Mouse (Mus musculus) kidney, adult 2 months (tissue): Measurements from ENCODE around the gene Mtmr2. TPM values are rescaled to one million over a fixed set of nuclear protein-coding genes. Genes with fewer than 3 reads are reported as not detected.
"Not testable (repeated sequence)": the region's sequence is repeated elsewhere in the genome, so short reads cannot be mapped to it uniquely, and the experiment has no call there.

ENCODE experiments used
- DNase-seq: peaks from one replicate; pipeline ENCODE4 v3.0.0; 2021
- H3K27ac ChIP-seq: fragments of 200-500 bp; 2 replicates; pipeline ENCODE4 v1.5.1; 2012; ENCODE audit warnings: low read depth, low read length, control low read depth, inconsistent platforms; ENCODE audit not compliant: insufficient read depth
- H3K27me3 ChIP-seq: fragments of 200-500 bp; replicated peaks from 2 replicates; pipeline ENCODE4 v1.6.1; 2012; ENCODE audit warnings: mild to moderate bottlenecking, moderate library complexity, low read length, inconsistent platforms; ENCODE audit not compliant: control insufficient read depth, insufficient read depth
- H3K36me3 ChIP-seq: fragments of 200-500 bp; 2 replicates; pipeline ENCODE4 v1.6.1; 2012; ENCODE audit warnings: mild to moderate bottlenecking, moderate library complexity, low read length, inconsistent platforms; ENCODE audit not compliant: control insufficient read depth, insufficient read depth
- H3K4me1 ChIP-seq: fragments of 200-500 bp; 2 replicates; pipeline ENCODE4 v1.6.1; 2011; ENCODE audit warnings: low read length; ENCODE audit not compliant: control insufficient read depth, insufficient read depth
- H3K4me3 ChIP-seq: fragments of 200-500 bp; 2 replicates; pipeline ENCODE4 v1.5.1; 2011; ENCODE audit warnings: mild to moderate bottlenecking, low read depth, low read length, control low read depth; ENCODE audit not compliant: insufficient read depth
- CTCF ChIP-seq: fragments of 200-500 bp; conservative IDR thresholded peaks from 2 replicates; pipeline ENCODE4 v1.5.1; 2011; ENCODE audit warnings: low read depth, mild to moderate bottlenecking, control low read depth, low read length, moderate library complexity, mixed read lengths; ENCODE audit not compliant: insufficient read depth, insufficient read length
- POLR2A ChIP-seq: fragments of 200-500 bp; IDR thresholded peaks from one replicate; pipeline ENCODE4 v1.6.1; 2011; ENCODE audit warnings: low read depth, low read length, control low read depth
- WGBS: fragments of 180-500 bp; shearing (Covaris S2); methylation state at CpG from one replicate; pipeline ENCODE4 v1.1.7; 2018; 5-methylcytosine and 5-hydroxymethylcytosine counted together
- polyA plus RNA-seq: library from polyadenylated mRNA; depleted of rRNA; stranded (reverse); fragments of >200 nt; gene quantifications from 2 replicates; pipeline ENCODE4 v1.2.3, GENCODE M21; 2012

The Mtmr2 gene
- polyA plus RNA-seq, 1 experiment, result 25.2 TPM

DNA sequence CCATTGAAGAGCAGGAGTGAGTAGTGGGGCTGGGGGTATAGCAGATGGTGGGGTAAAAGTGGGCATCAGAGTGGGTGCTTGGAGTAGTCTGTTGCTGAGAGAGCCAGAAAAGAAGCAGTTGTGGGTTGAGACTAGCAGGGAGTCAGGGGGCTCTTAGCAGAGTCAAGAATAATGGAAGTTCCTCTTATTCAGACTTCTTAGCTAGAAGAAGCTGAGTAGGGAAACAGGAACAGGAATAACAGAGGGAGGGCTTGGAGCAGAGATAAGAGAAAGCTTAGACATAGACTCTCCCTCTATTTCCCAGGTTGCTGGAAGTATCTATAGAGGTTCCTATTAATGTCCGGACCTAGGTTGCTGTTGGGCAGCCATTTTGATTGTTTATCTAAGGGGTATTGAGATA lies 26.5 kb downstream of the Mtmr2 start:
- no peak for TF ChIP-seq CTCF
- no peak for TF ChIP-seq POLR2A
- Histone ChIP-seq H3K27me3 (no peaks in the 10 kb centered on the region), H3K4me3 (no peak overlapping the region), H3K36me3 (no peaks in the 10 kb centered on the region), H3K27ac (no peak overlapping the region), H3K4me1 (0 out of 2 replicates have a peak, but pooled peaks cover 8% of the 10 kb centered on the region)
- DNase-seq, result no peak
- WGBS, result 98% methylated on average over 1 of the region's 1 CpGs

DNA sequence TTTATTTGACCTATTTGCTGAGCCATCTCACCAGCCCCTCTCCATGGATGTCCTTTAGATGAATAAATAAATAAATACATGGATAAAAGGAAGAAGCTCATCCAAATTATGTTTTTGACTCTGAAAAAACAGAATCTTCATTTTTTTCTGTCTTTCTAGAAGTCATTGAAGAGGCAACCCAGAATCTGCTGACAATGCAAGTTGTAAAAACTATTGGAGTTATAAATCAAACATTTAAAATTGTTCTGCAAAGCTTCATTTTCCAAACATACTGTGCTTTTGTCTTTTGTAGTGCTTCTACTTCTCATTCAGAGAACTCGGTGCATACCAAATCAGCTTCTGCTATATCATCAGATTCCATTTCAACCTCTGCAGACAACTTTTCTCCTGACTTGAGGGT lies 33.8 kb downstream of the Mtmr2 start:
- no peak for DNase-seq
- H3K27me3 ChIP-seq, result no peaks in the 10 kb centered on the region
- H3K36me3 ChIP-seq, result no peaks in the 10 kb centered on the region; the same call in 1 of the 2 replicates
- no peak for TF ChIP-seq POLR2A
- TF ChIP-seq CTCF, result no peak
- H3K4me3 ChIP-seq, result no peak overlapping the region
- no peak overlapping the region for H3K27ac ChIP-seq
- no peaks in the 10 kb centered on the region for H3K4me1 ChIP-seq
- WGBS, result 87% methylated on average over 1 of the region's 1 CpGs

DNA sequence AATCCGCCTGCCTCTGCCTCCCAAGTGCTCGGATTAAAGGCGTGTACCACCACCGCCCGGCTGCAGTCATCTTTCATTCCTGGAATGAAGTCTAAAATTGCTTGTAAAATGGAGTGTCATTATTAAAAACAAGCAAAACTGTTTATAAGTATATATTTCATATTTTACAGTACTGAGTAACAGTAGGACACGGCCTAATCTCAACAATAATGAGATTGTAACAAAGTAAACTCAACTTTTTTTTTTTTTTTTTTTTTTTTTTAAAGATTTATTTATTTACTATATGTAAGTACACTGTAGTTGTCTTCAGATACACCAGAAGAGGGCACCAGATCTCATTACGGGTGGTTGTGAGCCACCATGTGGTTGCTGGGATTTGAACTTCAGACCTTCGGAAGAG lies 42.7 kb downstream of the Mtmr2 start:
- not testable (repeated sequence) for H3K27me3 ChIP-seq, H3K27ac ChIP-seq, H3K36me3 ChIP-seq, H3K4me3 ChIP-seq, H3K4me1 ChIP-seq, DNase-seq
- WGBS, result 96% methylated on average over 8 of the region's 8 CpGs

DNA sequence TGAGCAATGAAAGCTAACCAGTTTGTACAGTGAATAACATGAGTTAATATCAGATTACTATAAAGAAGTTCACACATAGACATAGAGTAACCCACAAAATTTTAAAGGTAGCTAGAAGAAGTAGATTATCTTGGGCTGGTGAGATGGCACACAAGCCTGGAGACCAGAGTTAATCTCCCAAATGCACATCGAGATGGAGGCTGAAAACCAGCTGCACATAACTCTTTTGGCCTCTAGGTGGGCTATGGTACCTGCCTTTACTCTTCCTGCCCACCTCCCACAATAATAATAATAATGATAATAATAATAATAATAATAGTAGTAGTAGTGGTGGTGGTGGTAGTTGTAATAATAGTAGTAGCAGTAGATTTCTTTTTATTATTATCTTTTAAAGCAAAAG lies 46.1 kb downstream of the Mtmr2 start:
- Histone ChIP-seq H3K4me1 (no peaks in the 10 kb centered on the region), H3K4me3 (no peak overlapping the region), H3K36me3 (peaks cover 3% of the 10 kb centered on the region), H3K27me3 (no peaks in the 10 kb centered on the region), H3K27ac (no peak overlapping the region)
- WGBS, result 84% methylated on average over 1 of the region's 1 CpGs
- no peak for TF ChIP-seq POLR2A
- TF ChIP-seq CTCF, result no peak
- no peak for DNase-seq

DNA sequence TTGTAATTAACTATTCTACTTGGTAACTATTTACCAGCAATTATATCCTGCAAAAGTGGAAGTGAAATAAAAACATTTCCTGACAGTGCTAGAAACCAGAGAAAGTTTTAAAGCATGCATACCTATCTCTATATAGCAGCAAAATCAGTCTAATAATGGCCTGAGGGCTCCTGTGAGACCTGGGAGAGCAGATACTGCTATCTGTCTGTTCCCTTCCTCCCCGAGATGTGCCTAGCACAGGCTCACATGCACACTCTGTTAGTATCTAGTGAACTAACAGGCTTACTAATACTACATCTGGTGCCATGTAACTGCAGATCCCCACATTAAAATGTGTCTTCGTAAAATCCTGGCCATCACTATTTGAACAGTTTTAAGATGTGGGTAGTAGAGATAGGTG lies 46.5 kb downstream of the Mtmr2 start:
- H3K4me1 ChIP-seq, result no peaks in the 10 kb centered on the region
- H3K27me3 ChIP-seq, result no peaks in the 10 kb centered on the region
- WGBS, result 92% methylated on average over 2 of the region's 2 CpGs
- H3K27ac ChIP-seq, result no peak overlapping the region
- peaks cover 3% of the 10 kb centered on the region for H3K36me3 ChIP-seq
- no peak for DNase-seq
- no peak for TF ChIP-seq CTCF
- no peak for TF ChIP-seq POLR2A
- no peak overlapping the region for H3K4me3 ChIP-seq

DNA sequence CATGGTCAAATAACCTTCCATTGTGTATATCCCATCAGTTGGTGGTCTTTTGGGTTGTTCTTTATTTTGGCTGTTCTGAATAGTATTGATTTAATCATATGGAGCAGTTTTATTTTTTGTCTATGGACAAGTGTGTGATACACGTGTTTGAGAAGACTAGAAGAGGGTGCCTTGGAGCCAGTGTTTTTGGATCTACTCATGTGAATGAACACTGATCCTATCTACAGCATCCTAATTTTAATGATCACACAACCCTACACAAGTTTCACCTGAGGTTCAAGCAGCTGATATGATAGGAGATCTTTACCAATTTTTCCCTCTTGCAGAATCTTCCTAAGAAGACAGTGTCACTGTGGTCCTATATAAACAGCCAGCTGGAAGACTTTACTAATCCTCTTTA lies 56.3 kb downstream of the Mtmr2 start:
- TF ChIP-seq POLR2A (no peak), CTCF (no peak)
- Histone ChIP-seq H3K4me3 (no peak overlapping the region), H3K4me1 (no peaks in the 10 kb centered on the region), H3K27ac (no peak overlapping the region), H3K27me3 (no peaks in the 10 kb centered on the region), H3K36me3 (peaks cover 11% of the 10 kb centered on the region)
- DNase-seq, result no peak
- 83% methylated on average over 1 of the region's 1 CpGs for WGBS

DNA sequence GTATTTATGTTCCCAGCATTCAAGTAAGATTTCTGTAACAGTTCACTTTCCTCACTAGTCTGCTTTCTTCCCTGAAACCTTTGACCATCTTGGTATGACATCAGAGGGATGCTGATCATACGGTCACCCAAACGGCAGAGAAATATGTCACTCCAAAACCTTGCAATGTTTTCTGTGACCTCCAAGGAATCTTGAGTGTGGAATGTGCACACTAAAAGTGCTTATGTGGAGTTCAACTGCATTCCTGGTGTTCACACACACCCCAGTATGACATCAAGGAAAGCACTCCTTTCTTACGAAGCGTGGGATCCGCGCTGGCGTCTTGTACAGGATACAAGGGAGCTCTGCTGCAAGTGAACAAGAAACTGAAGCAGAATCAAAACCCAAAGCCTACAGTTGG lies 58.6 kb downstream of the Mtmr2 start:
- H3K27ac ChIP-seq, result no peak overlapping the region
- TF ChIP-seq POLR2A, result no peak
- 85% methylated on average over 7 of the region's 7 CpGs for WGBS
- no peaks in the 10 kb centered on the region for H3K27me3 ChIP-seq
- H3K4me1 ChIP-seq, result no peaks in the 10 kb centered on the region
- H3K4me3 ChIP-seq, result no peak overlapping the region
- peaks cover 11% of the 10 kb centered on the region for H3K36me3 ChIP-seq
- no peak for DNase-seq

DNA sequence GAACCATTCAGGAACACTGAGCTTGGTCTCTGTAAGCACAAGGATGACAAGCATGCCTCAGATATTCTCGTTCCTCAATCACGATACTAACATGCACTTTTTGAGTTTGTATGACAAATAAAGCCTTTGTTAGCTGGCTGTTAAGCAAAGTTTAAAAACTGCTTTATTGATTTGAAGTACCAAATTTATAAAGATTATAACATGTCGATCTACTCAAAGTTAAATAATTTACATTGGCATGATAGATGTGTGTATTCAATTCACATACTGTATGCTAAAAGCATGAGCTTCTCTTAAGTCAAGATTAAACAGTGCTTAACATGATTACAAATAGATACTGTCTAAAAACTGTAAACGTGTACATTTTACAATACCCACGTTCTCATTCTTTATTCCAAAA lies 59.4 kb downstream of the Mtmr2 start:
- Histone ChIP-seq H3K4me3 (no peak overlapping the region), H3K27me3 (no peaks in the 10 kb centered on the region), H3K27ac (no peak overlapping the region), H3K36me3 (peaks cover 13% of the 10 kb centered on the region), H3K4me1 (no peaks in the 10 kb centered on the region)
- 92% methylated on average over 5 of the region's 5 CpGs for WGBS
- no peak for TF ChIP-seq CTCF
- TF ChIP-seq POLR2A, result no peak
- DNase-seq, result no peak
